Mouse (Mus musculus): ENCODE data around the gene Ccl6. TPM values are rescaled to one million over a fixed set of nuclear protein-coding genes. Genes with fewer than 3 reads are reported as not detected.

The Ccl6 gene
- polyA plus RNA-seq, 1 experiment from 2014 or later = 0.88 TPM

DNA sequence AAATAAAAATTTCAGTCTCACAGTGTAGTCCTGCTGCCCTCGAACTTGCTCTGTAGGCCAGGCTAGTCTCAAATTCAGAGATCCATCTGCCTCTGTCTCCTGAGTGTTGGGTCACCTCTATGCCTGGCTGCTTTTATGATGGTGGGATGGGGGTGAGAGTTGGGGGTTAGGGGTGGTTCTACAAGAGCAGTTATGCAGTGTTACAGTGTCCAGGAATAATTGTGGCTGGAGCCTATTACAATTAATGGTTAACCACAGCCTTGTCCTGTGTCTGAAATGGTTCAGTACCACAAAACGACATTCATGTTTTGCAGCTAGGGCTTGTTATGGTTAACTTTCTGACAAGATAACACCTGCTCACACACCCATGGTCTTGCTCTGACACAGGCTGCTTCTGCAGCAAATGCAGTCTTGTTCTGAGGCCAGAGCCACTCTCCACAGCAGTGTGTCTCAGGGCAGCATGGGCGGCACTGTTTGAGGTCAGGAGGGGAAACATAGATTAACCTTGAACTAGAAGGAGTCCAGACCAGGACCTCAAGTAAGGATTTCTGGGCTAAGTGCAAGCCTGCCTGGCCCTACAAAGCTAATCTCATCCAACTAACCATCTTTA, 54.1 kb downstream of the Ccl6 start:
- Histone ChIP-seq H3K36me3 (ENCODE audit: control insufficient read depth, insufficient read depth, low read length) (no peaks in the 10 kb centered on the region), H3K4me1 (ENCODE audit: control insufficient read depth, insufficient read depth, low read length) (no peaks in the 10 kb centered on the region), H3K4me2 (ENCODE audit: low read length) (no peak overlapping the region), H3K27me3 (ENCODE audit: control insufficient read depth, insufficient read depth, low read depth, low read length) (no peaks in the 10 kb centered on the region), H3K9ac (ENCODE audit: low read depth, low read length) (no peak overlapping the region), H3K9me3 (replicated peaks; ENCODE audit: control insufficient read depth, low read length, poor library complexity, severe bottlenecking) (no peaks in the 10 kb centered on the region), H3K27ac (ENCODE audit: low read length) (no peak overlapping the region), H3K4me3 (ENCODE audit: low read depth, low read length) (no peak overlapping the region)
- WGBS = 95% methylated on average over 3 of the region's 3 CpGs
- no peak for ATAC-seq

Other genes starting within 250 kb of the Ccl6 start
- 32.9 and 38.2 TPM in 2 replicates for gene Rasl10b, start 183.9 kb downstream of the Ccl6 start, polyA plus RNA-seq (2015; fragmentation: Nextera tagmentation; extraction: Ambion mirVana)
- 0.44 and 0.61 TPM in 2 replicates for gene Gas2l2, start 163.6 kb downstream of the Ccl6 start, polyA plus RNA-seq (2015; fragmentation: Nextera tagmentation; extraction: Ambion mirVana)
- gene 1700020L24Rik, start 155.4 kb downstream of the Ccl6 start, polyA plus RNA-seq (2015; fragmentation: Nextera tagmentation; extraction: Ambion mirVana) = 0.57 and 0.64 TPM in 2 replicates
- 2.6 and 2.7 TPM in 2 replicates for gene Mmp28, start 130.0 kb downstream of the Ccl6 start, polyA plus RNA-seq (2015; fragmentation: Nextera tagmentation; extraction: Ambion mirVana)
- 10.9 and 13.0 TPM in 2 replicates for gene Taf15, start 120.0 kb downstream of the Ccl6 start, polyA plus RNA-seq (2015; fragmentation: Nextera tagmentation; extraction: Ambion mirVana)
- not detected in 2 replicates for gene Heatr9, start 70.9 kb downstream of the Ccl6 start, polyA plus RNA-seq (2015; fragmentation: Nextera tagmentation; extraction: Ambion mirVana)
- not detected in 2 replicates for gene Ccl5, start 62.6 kb downstream of the Ccl6 start, polyA plus RNA-seq (2015; fragmentation: Nextera tagmentation; extraction: Ambion mirVana)
- gene Ccl9, start 14.5 kb downstream of the Ccl6 start, polyA plus RNA-seq (2015; fragmentation: Nextera tagmentation; extraction: Ambion mirVana) = 1.1 and 1.5 TPM in 2 replicates
- gene Rpl9-ps1, start 52.5 kb upstream of the Ccl6 start, polyA plus RNA-seq (2015; fragmentation: Nextera tagmentation; extraction: Ambion mirVana) = not detected in 2 replicates
- 0.75 and 1.5 TPM in 2 replicates for gene Ccl3, start 56.3 kb upstream of the Ccl6 start, polyA plus RNA-seq (2015; fragmentation: Nextera tagmentation; extraction: Ambion mirVana)
- gene Ccl4, start 69.5 kb upstream of the Ccl6 start, polyA plus RNA-seq (2015; fragmentation: Nextera tagmentation; extraction: Ambion mirVana) = 0.30 and 0.57 TPM in 2 replicates
- not detected in 2 replicates for gene Wfdc17, start 110.9 kb upstream of the Ccl6 start, polyA plus RNA-seq (2015; fragmentation: Nextera tagmentation; extraction: Ambion mirVana)
- not detected in 2 replicates for gene Wfdc18, start 115.9 kb upstream of the Ccl6 start, polyA plus RNA-seq (2015; fragmentation: Nextera tagmentation; extraction: Ambion mirVana)
- gene Wfdc21, start 153.9 kb upstream of the Ccl6 start, polyA plus RNA-seq (2015; fragmentation: Nextera tagmentation; extraction: Ambion mirVana) = not detected in 2 replicates
- gene Heatr6, start 160.6 kb upstream of the Ccl6 start, polyA plus RNA-seq (2015; fragmentation: Nextera tagmentation; extraction: Ambion mirVana) = 32.2 and 37.6 TPM in 2 replicates

Data from midbrain, embryonic 16.5 days (tissue).